Mouse (Mus musculus): ENCODE measurements around the gene Mef2c. TPM values are rescaled to one million over a fixed set of nuclear protein-coding genes. Genes with fewer than 3 reads are reported as not detected.

Gene Mef2c
- total RNA-seq (2023), result 47.0 TPM

GRCm38 (mm10) chr13:83503919-83504318 is at the start of gene Mef2c:
TSS of gene Mef2c (plus strand) at chr13:83504034.

